Mouse (Mus musculus) adrenal gland, postnatal 10 days (tissue): Measurements from ENCODE around the gene Lmf1. TPM values are rescaled to one million over a fixed set of nuclear protein-coding genes. Genes with fewer than 3 reads are reported as not detected.

Experiments
- DNase-seq: peaks from one replicate; pipeline ENCODE4 v3.0.0; 2021; ENCODE audit warnings: mixed read lengths
- total RNA-seq, 2 experiments: library from RNA; stranded (reverse); gene quantifications; 2 replicates each; pipeline ENCODE4 v1.2.3; 2021

The Lmf1 gene
- total RNA-seq, 2 experiments from 2014 or later: 35.8 to 44.3 TPM

DNA sequence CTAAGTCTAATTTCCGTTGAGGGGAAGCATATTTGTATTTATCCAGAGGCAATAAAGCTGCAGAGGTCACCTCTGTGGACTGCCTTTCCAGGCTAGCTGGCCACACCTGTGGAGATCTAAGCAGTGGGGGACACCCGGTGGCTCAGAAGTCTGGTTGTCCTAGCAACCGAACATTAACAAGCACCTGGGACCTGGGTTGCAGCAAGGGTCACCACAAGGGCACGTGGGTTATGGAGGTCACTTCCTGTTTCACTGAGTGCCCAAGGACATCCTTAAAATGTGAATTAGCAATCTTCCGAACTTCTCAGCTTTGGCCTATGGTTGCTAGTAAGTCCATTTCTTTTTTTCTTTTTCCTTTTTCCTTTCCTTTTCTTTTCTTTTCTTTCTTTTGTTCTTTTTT lies 25.3 kb downstream of the Lmf1 start:
- no peak for DNase-seq

DNA sequence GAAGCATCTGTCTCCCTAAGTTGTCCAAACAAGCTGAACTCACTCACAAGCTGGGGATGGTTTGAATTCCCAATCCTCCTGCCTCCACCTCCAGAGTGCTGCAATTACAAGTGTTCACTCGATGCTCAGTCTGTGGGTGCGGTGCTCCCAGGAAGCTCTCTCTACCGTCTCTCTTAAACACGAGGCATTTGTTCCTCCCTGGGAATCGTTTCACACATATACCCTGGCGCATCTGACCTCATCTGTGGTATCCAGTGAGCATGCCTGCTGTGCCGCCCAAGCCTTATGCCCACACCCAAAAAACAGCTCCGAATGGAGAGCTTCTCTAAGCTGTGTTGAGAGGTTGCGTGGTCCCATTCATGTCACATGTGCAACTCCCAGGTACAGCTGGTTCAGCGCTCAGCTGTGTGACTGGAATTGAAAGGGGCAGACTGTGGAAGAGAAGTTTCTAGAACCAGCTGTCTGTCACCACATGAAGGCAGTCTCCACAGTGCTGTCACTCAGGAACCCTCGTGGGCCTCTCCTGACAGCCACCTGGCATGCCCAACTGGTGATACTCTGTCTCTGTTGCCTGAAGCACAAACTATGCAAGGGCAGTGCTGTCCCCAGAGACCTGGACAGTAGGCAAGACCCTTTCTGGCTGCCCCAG lies 29.4 kb downstream of the Lmf1 start:
- no peak for DNase-seq

DNA sequence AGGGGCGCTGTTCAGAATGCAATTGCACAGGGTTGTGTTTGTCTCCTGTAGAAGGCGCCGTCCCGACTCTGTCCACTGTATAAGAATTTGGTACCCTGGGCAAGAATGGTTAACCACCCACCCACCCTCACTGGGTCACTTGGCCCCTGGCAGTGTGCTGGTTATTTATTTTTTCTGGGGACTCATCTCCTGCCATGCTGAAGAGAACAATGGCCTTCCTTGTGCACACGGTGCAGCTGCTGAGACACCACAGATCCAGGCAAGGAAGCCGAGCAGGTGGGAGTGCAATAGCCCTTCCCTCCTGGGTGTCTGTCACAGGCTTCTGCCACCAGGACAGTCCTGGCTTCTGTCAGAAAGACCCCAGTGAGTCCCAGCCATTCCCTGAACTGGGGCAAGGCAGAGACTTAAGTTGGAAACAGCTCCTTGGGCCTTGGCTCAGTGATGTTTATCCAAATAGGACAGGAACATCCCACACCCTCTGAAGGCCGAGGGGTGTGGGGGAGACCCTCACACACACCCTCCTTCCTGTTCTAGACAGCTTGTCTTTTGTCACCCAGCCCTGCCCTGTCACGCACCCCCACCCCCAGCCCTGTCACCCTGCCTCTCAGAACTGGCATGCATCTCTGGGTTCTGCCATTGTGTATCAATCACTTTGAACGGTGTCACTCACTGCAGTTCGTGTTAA lies 30.1 kb downstream of the Lmf1 start:
- DNase-seq: no peak

DNA sequence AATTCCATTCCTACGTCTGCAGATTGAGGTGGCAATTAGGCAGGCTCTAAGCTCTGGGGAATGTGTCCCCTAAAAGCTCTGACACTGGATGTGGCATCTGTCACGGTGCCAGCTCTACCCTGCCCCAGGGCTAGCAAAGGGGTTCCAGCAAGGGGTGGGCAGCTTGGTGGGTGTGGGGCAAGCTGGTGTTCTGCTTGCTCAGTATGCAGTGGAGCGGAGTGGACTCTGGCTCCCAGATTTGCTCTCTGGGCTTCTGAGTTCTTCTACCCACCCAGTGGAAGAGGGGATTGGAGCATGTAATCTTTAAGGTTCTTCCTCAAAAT lies 30.6 kb downstream of the Lmf1 start:
- no peak for DNase-seq

GRCm38 (mm10) chr17:25610151-25610550 lies 31.3 kb downstream of the Lmf1 start:
- DNase-seq: peak; percentile 64

- DNase-seq: no peak
These were observed 33.7 kb downstream of the Lmf1 start for GRCm38 (mm10) chr17:25612537-25612936.

- DNase-seq: no peak
These were observed 34.4 kb downstream of the Lmf1 start for GRCm38 (mm10) chr17:25613323-25613722.

DNA sequence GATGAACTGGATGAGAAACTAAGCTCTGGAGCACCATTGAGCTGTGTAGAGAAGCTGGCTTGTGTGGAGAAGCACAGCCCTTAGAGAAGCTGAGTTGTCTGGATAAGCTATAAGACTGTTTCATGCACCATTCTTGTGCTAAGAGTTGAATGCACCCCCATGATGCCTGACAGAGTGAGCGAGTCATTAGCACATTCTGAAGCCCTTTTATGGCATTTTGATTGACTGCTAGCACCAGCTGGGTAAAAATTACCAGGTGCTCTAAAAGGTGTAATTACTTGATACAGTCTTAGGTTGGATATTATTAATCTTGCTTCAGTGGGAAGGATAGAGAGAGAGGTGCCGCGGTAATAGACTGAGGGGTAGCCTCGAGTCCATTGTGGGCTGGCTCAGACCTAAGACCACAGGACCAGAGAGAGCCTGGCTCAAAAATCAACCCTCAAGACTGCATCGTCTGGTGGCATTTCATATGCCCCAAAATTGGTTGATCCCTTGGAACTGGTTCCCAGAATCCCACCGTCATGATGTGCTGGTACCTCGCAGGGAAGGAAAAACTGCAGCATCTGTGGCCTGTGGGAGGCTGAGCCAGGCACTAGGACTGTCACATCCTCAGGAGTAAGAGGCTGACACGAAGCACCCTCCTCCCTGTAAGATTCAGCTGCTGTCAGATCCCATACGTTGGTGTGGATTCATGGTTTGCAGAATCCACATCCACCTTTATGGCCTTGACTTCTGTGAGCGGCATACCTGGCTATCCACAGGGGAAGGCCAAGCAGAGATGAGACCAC lies 36.0 kb downstream of the Lmf1 start:
- DNase-seq: no peak

- peak; percentile 53 for DNase-seq
These were observed 39.7 kb downstream of the Lmf1 start for GRCm38 (mm10) chr17:25618508-25619056.

DNA sequence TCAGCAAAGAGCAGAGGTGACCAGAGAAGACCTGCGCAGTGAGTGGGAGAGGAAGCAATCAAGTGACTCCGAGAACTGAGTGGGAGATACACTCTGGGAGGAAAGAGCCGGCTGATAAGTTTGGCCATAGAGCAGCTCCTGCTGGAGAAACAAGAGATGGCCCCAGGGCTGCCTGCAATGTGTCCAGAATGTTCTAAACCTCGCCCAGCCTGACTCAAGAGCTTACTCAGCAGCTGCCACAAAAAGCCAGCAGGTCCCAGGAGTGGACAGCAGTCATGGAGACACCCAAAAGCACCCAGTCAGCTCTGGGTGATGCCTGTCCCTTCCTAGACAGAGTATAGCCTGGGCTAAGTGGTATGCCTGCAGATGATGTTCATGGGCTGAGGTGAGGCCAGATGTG lies 44.6 kb downstream of the Lmf1 start:
- DNase-seq: no peak

DNA sequence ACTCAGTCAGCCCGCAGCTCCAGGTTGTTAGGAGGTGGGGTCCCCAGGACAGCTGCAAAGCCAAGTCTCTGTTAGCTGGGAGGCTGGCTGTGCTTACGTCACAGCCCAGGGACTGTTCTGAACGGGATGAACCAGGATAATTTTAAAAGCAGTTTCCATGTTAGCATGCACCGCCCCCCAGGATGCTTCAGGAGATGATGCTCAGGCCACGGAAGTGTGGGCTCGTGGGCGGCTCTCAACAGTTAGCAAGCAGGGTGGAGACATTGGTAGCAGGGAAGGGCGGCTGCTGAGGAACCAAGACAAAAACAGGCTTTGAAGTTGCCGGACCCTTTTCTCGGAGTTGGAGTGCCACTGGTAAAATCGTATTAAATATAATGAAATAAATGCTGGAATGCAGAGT lies 45.0 kb downstream of the Lmf1 start:
- no peak for DNase-seq

DNA sequence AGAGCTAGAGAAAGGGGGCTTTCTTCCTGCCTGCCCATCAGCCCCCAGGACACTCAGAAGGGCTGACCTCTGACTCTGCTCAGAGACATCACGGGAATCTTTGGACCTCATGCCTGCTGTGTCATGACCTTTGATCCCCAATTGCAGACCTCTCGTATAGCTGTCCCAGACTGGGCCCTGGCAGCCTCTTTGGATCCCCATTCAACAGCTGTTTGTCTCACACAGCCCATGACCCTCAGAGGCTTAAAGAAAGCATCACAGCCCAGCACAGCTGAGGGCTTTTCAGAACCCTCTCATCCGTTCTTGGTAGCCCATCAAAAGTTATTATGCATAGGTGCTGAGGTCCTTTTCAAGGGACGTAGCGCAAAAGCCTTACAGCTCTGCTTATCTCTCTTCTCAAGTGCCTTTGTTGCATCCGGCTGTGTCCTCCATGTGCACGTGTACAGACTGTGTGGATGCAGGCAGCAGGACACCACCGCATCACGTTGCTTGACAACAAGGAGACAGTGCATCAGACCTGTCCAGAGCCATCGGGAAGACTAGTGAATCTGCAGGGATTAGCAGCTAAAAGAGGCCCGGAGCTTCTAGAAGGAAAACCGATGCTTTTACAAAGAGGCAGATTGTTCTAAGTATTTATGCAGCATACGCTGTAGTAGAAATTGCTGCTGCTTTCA lies 45.7 kb downstream of the Lmf1 start:
- no peak for DNase-seq

GRCm38 (mm10) chr17:25625282-25625681 lies 46.4 kb downstream of the Lmf1 start:
- no peak for DNase-seq

- no peak for DNase-seq
These were observed 47.5 kb downstream of the Lmf1 start for GRCm38 (mm10) chr17:25626196-25627043.

DNA sequence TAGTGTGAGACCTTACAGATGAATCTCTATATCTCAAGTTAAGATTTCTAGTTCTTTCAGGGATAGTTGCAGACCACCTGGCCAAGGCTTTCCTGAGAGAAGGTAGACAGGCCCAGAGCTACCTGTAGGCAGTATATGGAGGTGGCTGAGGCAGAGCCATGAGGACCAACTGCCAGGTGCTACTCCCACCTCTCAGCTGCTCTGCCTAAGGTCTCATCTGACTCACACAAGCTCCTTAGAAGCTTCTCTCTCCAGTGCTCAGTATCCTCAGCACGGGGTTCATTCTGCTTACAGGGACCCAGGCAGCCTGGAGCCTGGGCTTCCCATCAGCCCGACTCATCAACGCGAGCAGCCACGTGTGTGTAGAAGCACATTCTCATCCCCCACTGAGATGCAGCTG lies 51.4 kb downstream of the Lmf1 start:
- DNase-seq: no peak

DNA sequence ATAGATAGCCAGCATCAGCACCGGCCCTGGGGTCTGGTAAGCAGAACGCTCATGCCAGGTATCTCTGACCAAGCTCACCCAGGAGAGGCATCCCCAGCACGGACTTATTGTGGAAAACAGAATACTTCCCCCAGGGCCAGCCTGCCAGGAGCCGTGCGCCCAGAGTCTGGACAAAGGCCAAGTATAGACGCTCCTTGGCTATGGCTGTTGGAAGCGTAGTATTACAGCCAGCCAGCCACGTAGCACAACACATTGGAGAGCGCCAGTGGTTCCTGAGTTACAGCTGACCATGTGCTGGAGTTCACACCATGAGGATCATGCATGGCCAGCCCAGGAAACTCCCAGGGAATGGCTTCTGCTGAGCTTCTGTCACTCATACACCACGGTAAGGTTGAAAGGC lies 55.2 kb downstream of the Lmf1 start:
- DNase-seq: peak; percentile 62

- DNase-seq: no peak
These were observed 56.5 kb downstream of the Lmf1 start for GRCm38 (mm10) chr17:25635387-25635786.

GRCm38 (mm10) chr17:25635806-25636205 lies 56.9 kb downstream of the Lmf1 start:
- no peak for DNase-seq

DNA sequence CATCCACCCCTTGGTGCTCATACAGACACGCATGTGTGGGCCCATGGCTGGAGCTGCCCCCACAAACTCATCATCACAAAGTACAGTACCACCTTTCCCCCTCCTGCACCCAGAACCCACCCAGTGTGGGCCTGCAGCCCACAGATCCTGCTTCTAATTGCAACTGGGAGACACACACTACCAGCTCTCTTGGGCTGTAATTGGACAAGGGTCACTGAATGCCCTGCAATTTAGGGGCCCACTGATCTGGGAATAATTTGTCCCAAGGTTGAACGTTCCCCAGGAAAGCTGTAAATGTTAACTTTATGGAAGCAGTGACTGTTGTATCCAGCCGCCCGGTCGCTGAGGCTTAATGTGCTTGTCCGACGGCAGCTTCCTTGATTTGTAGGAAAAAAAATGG lies 59.1 kb downstream of the Lmf1 start:
- DNase-seq: no peak

DNA sequence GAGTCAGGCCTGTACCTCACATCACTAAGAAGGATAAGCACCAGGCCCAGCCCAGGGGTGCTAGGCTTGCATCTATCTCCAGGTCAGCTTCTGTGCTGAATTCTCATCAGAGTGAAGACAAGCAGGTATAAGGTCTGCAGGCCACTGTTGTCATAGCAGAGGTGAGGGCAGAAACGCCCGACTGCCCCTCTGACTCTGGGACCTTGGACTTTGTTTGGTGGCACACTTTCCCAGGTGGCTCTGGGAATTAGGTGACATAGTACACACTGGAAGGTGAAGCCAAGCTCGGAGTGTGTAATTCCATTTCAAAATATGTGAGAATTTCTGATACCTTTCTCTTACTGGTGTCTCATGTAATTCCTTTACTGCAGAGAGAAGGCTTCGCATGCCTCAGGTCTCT lies 59.6 kb downstream of the Lmf1 start:
- no peak for DNase-seq

- DNase-seq: no peak
These were observed 62.1 kb downstream of the Lmf1 start for GRCm38 (mm10) chr17:25640956-25641355.

DNA sequence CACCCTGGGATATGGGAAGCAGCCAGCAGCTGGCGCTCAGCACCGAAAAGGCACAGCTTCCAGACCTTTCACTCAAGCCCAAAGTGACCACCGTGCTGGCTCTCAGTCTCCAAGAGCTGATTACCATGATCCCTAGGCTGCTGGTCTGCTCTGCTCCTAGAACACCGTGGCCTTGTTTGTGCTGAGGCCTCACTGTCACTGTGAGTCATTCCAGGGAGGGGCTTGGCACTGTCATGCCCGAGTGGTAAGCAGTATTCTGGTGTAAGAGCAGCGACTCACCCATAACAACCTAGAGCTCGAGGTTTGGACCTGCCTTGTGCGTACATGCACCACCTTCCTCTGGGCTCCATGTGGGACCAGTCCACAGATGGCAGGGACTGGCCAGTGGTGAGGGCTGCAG lies 63.1 kb downstream of the Lmf1 start:
- DNase-seq: peak; percentile 86
